Mouse (Mus musculus) myocyte (in vitro differentiated cells): Measurements from ENCODE around the gene Sirpa. TPM values are rescaled to one million over a fixed set of nuclear protein-coding genes. Genes with fewer than 3 reads are reported as not detected.

Source experiments
- H3K27me3 ChIP-seq: one replicate; pipeline ENCODE4 v1.6.1; 2011; ENCODE audit not compliant: control insufficient read depth, insufficient read depth, insufficient read length
- H3K36me3 ChIP-seq: one replicate; pipeline ENCODE4 v1.6.1; 2011; ENCODE audit not compliant: control insufficient read depth, insufficient read depth
- H3K4me2 ChIP-seq: one replicate; pipeline ENCODE4 v1.6.1; 2011; ENCODE audit warnings: low read depth, control low read depth
- H3K4me3 ChIP-seq: one replicate; pipeline ENCODE4 v1.5.1; 2011; ENCODE audit warnings: mild to moderate bottlenecking, control low read depth, moderate library complexity
- H3K79me2 ChIP-seq: one replicate; pipeline ENCODE4 v1.6.1; 2011; ENCODE audit not compliant: control insufficient read depth, insufficient read depth
- H3ac ChIP-seq: one replicate; pipeline ENCODE4 v1.6.1; 2011; ENCODE audit not compliant: control insufficient read depth, insufficient read length
- CEBPB ChIP-seq: IDR thresholded peaks from 2 replicates; pipeline ENCODE4 v1.6.1; 2011; ENCODE audit warnings: mild to moderate bottlenecking, moderate library complexity; ENCODE audit not compliant: poor library complexity, insufficient read depth, severe bottlenecking
- E2F4 ChIP-seq: IDR thresholded peaks from one replicate; pipeline ENCODE4 v1.6.1; 2011; ENCODE audit warnings: mild to moderate bottlenecking, control low read depth, moderate library complexity; ENCODE audit not compliant: insufficient read depth
- MAX ChIP-seq: IDR thresholded peaks from one replicate; pipeline ENCODE4 v1.6.1; 2011; ENCODE audit warnings: low read depth, mild to moderate bottlenecking, control low read depth
- MYOD1 ChIP-seq, 3 experiments: IDR thresholded peaks; one replicate each; pipeline ENCODE4 v1.6.1; 2011; ENCODE audit warnings: control low read depth in 2 of 3, low read depth in 2 of 3, mild to moderate bottlenecking in 2 of 3, moderate library complexity in 1 of 3; ENCODE audit not compliant: insufficient read length in 2 of 3, control insufficient read depth in 1 of 3
- MYOG ChIP-seq, 3 experiments: IDR thresholded peaks; one replicate each; pipeline ENCODE4 v1.6.1; 2011; ENCODE audit warnings: control low read depth in 2 of 3, low read depth in 2 of 3, mild to moderate bottlenecking in 2 of 3; ENCODE audit not compliant: insufficient read length in 2 of 3, control insufficient read depth in 1 of 3, insufficient read depth in 1 of 3
- POLR2A ChIP-seq: IDR thresholded peaks from one replicate; pipeline ENCODE4 v1.6.1; 2011; ENCODE audit warnings: low read depth, mild to moderate bottlenecking, control low read depth, moderate library complexity; ENCODE audit not compliant: insufficient read length
- POLR2AphosphoS2 ChIP-seq: IDR thresholded peaks from one replicate; pipeline ENCODE4 v1.6.1; 2011; ENCODE audit warnings: low read depth, control low read depth; ENCODE audit not compliant: insufficient read length
- REST ChIP-seq: IDR thresholded peaks from one replicate; pipeline ENCODE4 v1.6.1; 2011; ENCODE audit warnings: mild to moderate bottlenecking, control low read depth, moderate library complexity; ENCODE audit not compliant: insufficient read depth, insufficient read length
- SRF ChIP-seq: IDR thresholded peaks from one replicate; pipeline ENCODE4 v1.6.1; 2011; ENCODE audit warnings: low read depth; ENCODE audit not compliant: control insufficient read depth, insufficient read length
- TCF12 ChIP-seq: IDR thresholded peaks from one replicate; pipeline ENCODE4 v1.6.1; 2011; ENCODE audit warnings: mild to moderate bottlenecking, control low read depth; ENCODE audit not compliant: poor library complexity, insufficient read depth, severe bottlenecking
- TCF3 ChIP-seq: IDR thresholded peaks from one replicate; pipeline ENCODE4 v1.6.1; 2011; ENCODE audit warnings: low read depth, control low read depth; ENCODE audit not compliant: insufficient read length
- USF1 ChIP-seq: IDR thresholded peaks from one replicate; pipeline ENCODE4 v1.6.1; 2011; ENCODE audit warnings: low read depth, mild to moderate bottlenecking, control low read depth, moderate library complexity
- polyA plus RNA-seq: library from polyadenylated mRNA; unstranded; fragments of >200 nt; fragmentation: generic; extraction: Trizol; gene quantifications from one replicate; pipeline ENCODE4 v1.2.1, GENCODE M21; 2012; ENCODE audit warnings: missing spikeins

Gene Sirpa
- polyA plus RNA-seq, 1 experiment, result 0.53 TPM

GRCm38 (mm10) chr2:129594569-129594968, 1.9 kb downstream of the Sirpa start:
- H3K36me3 ChIP-seq, result no peaks in the 10 kb centered on the region
- H3K79me2 ChIP-seq, result no peaks in the 10 kb centered on the region
- no peak overlapping the region for H3K4me2 ChIP-seq
- no peak overlapping the region for H3K4me3 ChIP-seq
- H3K27me3 ChIP-seq, result peaks cover 41% of the 10 kb centered on the region
- TF ChIP-seq CEBPB (no peak), POLR2A (no peak), MYOD1 (IDR thresholded peaks at IDR 0.05; ENCODE audit: control insufficient read depth in 1 of 3, insufficient read length in 2 of 3, low read depth in 2 of 3) (no peak), TCF3 (no peak), REST (no peak), SRF (no peak), TCF12 (no peak), E2F4 (no peak), MYOG (IDR thresholded peaks at IDR 0.05; ENCODE audit: control insufficient read depth in 1 of 3, insufficient read depth in 1 of 3, insufficient read length in 2 of 3, low read depth in 2 of 3) (no peak), POLR2AphosphoS2 (no peak), MAX (no peak), USF1 (no peak)
- H3ac ChIP-seq, result no peak overlapping the region

- TF ChIP-seq POLR2A, result no peak
- TF ChIP-seq MYOD1 (IDR thresholded peaks at IDR 0.05; ENCODE audit: control insufficient read depth in 1 of 3, insufficient read length in 2 of 3, low read depth in 2 of 3), result no peak
- TF ChIP-seq USF1, result no peak
- TF ChIP-seq CEBPB, result no peak
- no peak for TF ChIP-seq SRF
- TF ChIP-seq MYOG (IDR thresholded peaks at IDR 0.05; ENCODE audit: control insufficient read depth in 1 of 3, insufficient read depth in 1 of 3, insufficient read length in 2 of 3, low read depth in 2 of 3), result no peak
- TF ChIP-seq POLR2AphosphoS2, result no peak
- TF ChIP-seq TCF3, result no peak
- no peak for TF ChIP-seq MAX
- TF ChIP-seq TCF12, result no peak
- TF ChIP-seq REST, result no peak
- no peak for TF ChIP-seq E2F4
- H3K27me3 ChIP-seq, result peaks cover 41% of the 10 kb centered on the region
- H3K36me3 ChIP-seq, result no peaks in the 10 kb centered on the region
- H3ac ChIP-seq, result no peak overlapping the region
- no peak overlapping the region for H3K4me3 ChIP-seq
- no peaks in the 10 kb centered on the region for H3K79me2 ChIP-seq
- H3K4me2 ChIP-seq, result no peak overlapping the region
These were observed 2.6 kb downstream of the Sirpa start for GRCm38 (mm10) chr2:129595206-129595605.

- TF ChIP-seq POLR2A (no peak), TCF12 (no peak), MYOD1 (IDR thresholded peaks at IDR 0.05; ENCODE audit: control insufficient read depth in 1 of 3, insufficient read length in 2 of 3, low read depth in 2 of 3) (no peak), MYOG (IDR thresholded peaks at IDR 0.05; ENCODE audit: control insufficient read depth in 1 of 3, insufficient read depth in 1 of 3, insufficient read length in 2 of 3, low read depth in 2 of 3) (no peak), POLR2AphosphoS2 (no peak), CEBPB (no peak)
- no peak overlapping the region for H3K4me2 ChIP-seq
- H3K79me2 ChIP-seq, result no peaks in the 10 kb centered on the region
- peaks cover 41% of the 10 kb centered on the region for H3K27me3 ChIP-seq
- no peak overlapping the region for H3ac ChIP-seq
- H3K4me3 ChIP-seq, result no peak overlapping the region
- H3K36me3 ChIP-seq, result no peaks in the 10 kb centered on the region
These were observed 3.1 kb downstream of the Sirpa start for GRCm38 (mm10) chr2:129595661-129596209.

- no peak overlapping the region for H3K4me2 ChIP-seq
- TF ChIP-seq CEBPB (no peak), SRF (no peak), POLR2A (no peak), MYOG (IDR thresholded peaks at IDR 0.05; ENCODE audit: control insufficient read depth in 1 of 3, insufficient read depth in 1 of 3, insufficient read length in 2 of 3, low read depth in 2 of 3) (no peak), MYOD1 (IDR thresholded peaks at IDR 0.05; ENCODE audit: control insufficient read depth in 1 of 3, insufficient read length in 2 of 3, low read depth in 2 of 3) (no peak), REST (no peak), MAX (no peak), POLR2AphosphoS2 (no peak), E2F4 (no peak), TCF3 (no peak), TCF12 (no peak), USF1 (no peak)
- no peak overlapping the region for H3K4me3 ChIP-seq
- H3K27me3 ChIP-seq, result peaks cover 41% of the 10 kb centered on the region
- no peaks in the 10 kb centered on the region for H3K36me3 ChIP-seq
- H3K79me2 ChIP-seq, result no peaks in the 10 kb centered on the region
- no peak overlapping the region for H3ac ChIP-seq
These were observed 4.0 kb downstream of the Sirpa start for GRCm38 (mm10) chr2:129596555-129597172.
